Mouse (Mus musculus) adrenal gland, postnatal 25 days (tissue): ENCODE data around the gene Ccdc181. TPM values are rescaled to one million over a fixed set of nuclear protein-coding genes. Genes with fewer than 3 reads are reported as not detected.

Experiments
- DNase-seq: peaks from one replicate; pipeline ENCODE4 v3.0.0; 2021; ENCODE audit warnings: mixed read lengths
- total RNA-seq: library from RNA; stranded (reverse); gene quantifications from 2 replicates; pipeline ENCODE4 v1.2.3, GENCODE M21; 2021

The Ccdc181 gene
- total RNA-seq, 1 experiment from 2014 or later, result 14.2 TPM

DNA sequence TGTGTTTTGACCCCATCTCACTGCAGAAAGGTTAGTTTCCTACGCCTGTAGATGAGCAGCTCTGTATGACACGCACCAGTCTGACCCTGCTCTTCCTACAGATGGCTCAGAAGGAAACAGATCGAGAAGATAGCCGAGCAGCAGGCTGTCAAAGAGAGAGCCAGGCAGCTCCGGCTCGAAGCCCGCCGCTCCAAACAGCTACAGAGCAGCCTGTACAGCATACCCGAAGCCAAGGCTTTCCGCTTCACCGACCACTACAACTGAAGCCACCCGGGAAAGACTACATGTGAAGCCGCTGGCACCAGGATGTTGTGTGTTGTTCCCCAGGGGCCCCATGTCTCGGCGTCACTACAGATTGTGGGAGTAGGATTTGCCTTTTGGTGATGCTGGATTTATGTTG lies 12.0 kb downstream of the Ccdc181 start:
- no peak for DNase-seq

DNA sequence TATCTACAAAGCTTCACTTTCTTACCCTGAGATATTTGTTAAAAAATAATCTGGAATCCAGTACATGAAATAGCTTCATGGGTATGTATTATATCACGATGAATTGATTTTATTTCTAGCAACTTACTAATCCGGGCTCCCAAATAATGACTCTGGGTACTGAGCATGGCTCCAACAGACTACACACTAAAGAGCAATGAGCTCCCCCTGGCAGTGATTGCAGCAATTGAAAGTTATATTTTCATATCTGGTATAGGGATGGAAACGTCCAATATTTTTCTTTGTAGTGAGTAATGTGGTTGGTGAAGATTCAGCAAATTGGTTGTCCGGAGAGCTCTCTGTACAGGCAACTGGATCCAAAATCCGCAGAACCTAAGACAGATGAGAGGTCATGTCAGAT lies 16.7 kb downstream of the Ccdc181 start:
- DNase-seq, result no peak

DNA sequence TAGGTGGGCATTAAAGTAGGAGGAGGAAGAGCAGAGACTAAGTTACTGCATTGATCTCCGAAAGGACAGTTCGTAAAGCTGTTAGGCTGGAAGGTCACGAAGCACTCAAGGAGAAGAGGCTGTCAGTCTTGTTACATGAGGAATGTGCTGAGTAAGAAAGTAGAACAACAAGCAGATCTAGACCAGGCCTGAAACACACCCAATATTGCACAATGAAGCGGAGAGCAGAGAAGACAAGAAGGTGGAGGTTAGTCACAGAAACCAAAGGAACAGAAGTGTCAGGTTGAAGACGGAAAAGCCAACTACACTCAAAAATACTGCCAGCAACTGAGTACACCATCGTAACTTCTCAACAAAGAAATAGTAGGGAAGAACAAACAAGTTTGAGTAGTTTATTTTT lies 18.7 kb downstream of the Ccdc181 start:
- DNase-seq, result no peak

DNA sequence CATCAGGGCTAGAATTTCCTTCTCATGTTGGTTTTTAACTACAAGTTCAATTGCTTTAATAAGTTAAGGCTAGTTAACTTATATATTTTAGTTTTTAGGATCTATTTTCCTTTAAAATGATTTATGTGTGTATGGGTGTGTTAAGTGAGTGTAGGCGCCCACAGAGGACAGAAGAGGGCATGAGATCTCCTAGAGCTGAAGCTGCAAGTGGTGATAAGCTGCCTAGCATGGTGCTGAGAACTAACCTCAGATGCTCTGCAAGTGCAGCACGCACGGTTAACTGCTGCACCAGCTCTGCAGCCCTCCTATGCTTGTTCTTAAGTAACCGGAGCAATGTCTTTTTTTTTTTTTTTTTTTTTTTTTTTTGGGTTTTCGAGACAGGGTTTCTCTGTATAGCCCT lies 21.1 kb downstream of the Ccdc181 start:
- DNase-seq, result no peak

DNA sequence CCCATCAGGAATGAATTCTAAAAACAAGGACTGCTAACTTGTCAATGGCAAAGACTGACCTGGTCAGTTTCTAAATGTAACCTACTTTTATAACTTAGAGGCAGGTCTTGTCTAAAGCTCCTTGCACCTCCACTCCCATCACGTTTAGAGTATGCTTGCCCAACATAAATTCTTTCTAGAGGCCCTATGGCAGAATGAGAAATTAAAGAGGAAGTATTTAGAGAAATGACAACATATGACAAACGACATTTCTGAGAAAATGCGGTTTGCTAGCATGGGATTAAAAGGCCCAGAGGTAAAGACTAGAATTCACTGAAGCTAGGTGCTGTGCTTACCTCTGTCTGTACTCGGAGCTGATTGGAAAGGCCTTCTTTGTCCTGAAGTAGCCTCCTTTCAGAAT lies 26.6 kb downstream of the Ccdc181 start:
- DNase-seq, result no peak

DNA sequence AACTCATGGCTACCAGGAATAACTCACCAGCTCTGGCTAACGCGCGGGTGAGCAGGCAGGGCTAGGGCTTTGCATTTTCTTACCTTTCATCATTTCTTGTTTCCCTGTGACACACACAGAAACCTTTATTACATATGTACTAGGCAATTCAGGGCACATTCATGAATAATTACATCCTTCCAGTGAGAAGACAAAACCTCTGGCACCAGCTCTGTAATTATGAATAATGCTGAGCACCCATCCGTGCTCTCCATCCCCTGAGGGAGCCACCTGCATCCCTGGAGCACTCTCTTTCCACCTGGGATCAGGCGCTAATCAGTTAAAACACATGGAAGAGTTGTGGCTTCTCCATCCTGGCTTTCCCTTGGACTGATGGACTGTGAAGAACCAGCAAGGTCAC lies 28.4 kb downstream of the Ccdc181 start, which contains the start of gene Nme7:
Gene Nme7, plus strand, starts transcription at position 301 of the 400 bp plus-strand sequence.
- no peak for DNase-seq

DNA sequence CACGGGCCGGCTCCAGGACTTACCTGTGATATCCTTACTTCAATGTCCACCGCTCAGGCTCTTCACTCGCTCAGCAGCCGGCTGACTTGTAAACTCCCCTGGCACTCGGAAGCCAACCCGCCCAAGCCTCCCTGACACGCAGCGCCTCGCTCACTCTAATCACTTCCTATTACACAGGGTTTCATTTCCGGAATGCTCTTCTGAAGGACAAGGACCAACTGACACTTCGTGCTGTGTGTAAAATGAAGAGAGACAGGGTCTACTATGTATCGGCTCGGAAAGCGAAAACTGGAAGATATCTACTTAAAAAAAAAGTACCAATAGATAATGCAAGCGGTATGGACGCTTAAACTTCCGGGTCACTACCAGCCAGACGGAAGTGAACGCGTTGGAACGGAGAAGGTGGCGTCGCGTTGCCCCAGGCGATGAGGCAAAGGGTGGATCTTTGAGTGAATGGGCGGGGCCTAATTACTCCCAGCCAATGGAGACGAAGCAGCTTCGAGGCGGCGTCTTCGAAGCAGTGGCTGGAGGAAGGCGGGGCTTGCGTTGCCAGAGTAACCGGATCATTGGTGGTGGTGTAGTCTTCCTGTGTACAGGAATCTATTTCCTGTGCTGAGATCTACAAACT lies 31.9 kb downstream of the Ccdc181 start, which contains the start of gene Blzf1:
Gene Blzf1, minus strand, starts transcription at position 366 of the 628 bp plus-strand sequence.
- peak; percentile 97 for DNase-seq

DNA sequence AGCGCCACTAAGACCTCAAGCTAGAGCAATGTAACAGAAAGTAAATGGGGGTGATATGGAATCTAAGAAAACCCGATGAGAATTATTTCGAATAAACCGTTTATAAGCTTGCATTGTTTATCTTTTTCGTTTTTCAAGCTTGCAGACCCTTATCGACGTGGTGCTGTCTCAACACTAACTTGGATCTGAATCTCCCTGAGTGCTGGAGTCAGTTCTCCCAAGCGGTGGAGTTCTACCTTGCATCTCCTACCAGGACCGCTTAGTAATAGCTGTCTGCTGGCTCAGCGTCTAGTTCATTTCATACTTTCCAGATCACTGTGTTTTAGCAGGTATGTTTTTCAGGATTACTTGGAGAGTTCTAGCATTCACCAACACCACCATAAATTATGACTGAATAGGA lies 32.5 kb downstream of the Ccdc181 start:
- DNase-seq, result no peak

DNA sequence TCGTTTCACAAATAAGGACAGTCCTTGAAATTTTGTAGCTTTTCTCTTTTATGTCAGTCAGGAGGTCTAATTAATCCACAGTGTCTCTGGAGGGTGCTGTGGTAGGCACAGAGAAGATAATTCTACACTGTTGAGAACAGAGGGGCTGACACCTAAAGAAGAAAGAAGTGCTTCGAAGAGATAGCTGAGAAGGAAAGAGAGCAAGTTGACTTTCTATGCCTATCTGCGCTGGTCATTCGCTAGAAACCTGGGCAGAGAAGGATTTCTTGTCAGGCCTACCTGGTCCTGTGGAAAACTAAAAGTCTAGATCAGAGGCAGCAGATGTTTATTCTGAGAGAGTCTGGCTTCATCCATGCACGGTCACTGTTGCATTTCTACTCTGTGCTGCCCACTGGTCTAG lies 38.7 kb downstream of the Ccdc181 start:
- DNase-seq, result no peak

DNA sequence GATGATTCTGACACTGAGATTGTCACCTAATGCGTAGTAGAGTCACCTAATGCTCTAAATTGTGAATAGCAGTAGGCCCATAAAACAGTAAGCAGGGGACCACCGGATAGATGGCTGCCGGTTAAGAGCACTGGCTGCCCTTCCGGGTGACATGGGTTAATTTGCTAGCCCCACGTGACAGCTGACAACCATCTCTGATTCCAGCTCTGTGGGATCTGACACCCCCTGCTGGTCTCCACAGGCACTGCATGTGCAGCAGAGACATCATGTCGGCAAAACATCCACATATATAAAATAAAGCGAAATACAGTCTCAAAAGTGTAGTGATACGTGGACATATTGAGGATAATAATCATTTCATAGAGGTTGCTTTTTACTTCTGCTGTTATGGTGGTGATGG lies 39.9 kb downstream of the Ccdc181 start:
- DNase-seq, result peak; percentile 9

DNA sequence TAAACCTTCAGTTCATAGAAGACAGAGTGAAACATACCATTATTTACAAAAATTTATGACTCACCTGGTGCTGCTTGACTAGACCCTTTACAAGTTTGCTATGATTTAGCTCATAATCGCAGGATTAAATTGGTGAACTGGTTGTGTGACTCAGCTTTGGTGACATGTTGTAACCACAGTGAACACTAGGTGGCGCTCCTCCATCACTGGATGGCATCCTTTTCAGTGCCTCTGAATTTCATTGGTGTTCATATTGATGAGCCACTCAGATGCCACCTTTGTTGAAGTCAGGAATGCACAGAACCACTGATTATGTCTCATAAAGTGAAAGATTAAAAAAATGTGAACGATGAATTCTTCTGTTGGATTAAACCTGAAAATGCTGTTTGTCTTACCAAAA lies 41.3 kb downstream of the Ccdc181 start:
- peak; percentile 73 for DNase-seq

DNA sequence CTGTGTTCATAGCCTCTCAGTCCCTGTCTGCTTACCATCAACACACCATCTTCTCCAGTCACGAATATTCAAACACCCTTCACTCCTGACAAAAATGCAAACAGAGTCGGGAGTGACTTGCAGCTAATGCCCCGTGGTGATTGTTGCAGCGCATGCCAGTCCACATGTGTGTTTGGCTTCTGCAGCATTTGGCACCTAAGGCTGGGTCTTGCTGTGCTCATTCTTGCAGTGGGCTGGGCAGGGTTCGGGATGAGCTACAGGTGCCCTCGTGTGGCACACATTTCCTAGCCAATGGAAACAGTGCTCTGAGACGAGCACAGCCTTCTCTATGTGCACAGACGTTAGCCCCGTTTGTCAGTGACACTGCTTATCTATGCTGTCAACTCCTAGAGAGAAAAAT lies 41.9 kb downstream of the Ccdc181 start:
- DNase-seq, result no peak

DNA sequence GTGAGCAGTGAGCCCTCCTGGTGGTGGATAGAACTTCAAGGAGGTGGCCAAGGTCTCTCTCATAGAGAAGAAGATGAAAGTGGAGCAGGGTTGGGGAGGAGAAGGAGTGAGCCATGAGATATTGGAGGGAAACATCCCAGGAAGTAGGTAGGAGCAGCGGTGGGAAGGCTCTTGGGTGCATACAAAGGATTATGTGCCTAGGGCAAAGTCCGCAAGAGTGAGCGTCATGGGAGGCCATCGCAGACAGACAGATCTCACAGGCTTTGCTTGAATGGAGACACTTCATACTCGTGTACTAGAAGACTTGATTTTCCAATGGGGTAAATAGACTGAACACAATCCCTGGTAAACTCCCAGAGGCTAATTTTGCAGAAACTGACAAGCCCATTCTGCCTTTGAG lies 43.1 kb downstream of the Ccdc181 start:
- no peak for DNase-seq

DNA sequence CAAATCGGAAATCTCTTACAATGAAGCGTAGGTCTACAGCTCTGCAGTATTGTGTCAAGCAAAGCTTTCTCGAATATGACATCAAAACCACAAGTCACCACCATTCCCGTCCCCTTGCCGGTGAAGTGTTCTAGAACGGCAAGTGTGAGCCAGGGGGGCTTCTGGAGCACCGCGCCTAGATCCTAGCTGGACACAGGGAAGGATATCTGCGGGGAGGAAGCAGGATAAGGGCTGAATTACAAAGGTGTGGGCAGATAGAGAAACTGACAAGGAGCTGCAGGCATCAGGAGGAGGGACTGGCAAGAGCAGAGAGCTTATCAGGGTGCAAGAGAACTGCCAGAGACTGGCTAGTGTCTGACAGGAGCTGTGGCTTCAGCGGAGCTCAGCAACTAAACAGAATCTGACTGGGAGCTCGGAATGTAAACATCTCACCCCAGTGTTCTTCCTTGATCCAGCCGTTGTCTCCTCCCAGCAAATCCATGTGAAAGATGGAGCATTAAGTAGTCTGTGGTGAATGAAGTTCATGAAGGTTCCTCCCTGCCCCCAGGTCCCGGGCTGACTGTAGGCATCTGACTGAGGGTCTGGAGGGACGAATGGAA lies 44.3 kb downstream of the Ccdc181 start:
- DNase-seq, result no peak

DNA sequence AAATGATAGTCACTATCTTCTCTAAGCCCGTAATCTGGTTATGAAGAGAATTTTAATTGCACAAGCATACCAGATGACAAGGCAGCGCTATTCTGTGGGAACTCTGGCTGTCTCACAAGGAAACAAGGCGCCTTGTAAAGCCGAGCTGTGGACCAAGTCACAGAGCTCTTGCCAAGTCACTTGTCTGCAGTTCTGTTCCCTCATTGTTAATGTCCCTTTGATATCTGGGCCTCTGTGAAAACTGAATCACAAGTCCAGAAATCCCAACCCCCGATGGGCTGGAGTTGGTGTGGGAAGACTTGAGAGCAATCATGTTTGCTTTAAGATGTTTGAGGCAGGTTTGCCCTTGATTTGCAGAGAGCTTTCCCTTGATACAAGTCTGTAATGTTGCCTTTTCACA lies 45.3 kb downstream of the Ccdc181 start:
- DNase-seq, result no peak

DNA sequence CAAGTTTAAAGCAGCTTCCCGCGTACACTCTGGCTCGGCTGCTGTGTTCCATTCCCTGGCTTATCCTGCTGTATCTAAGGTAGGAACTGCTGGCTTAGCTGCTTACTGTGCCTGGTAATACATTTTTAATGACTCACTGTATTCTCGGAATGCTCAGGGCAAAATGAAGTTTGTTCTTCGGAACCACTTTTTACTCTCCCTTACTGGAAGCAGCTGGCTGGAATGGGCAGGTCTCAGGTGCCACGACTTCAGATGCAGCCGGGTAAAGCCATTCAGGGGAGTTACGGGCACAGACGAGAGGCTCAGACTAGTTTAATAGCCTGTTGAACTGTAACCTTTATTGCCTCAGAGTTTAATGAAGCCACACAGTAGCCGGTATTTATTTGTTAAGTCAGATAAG lies 46.0 kb downstream of the Ccdc181 start:
- DNase-seq, result no peak

DNA sequence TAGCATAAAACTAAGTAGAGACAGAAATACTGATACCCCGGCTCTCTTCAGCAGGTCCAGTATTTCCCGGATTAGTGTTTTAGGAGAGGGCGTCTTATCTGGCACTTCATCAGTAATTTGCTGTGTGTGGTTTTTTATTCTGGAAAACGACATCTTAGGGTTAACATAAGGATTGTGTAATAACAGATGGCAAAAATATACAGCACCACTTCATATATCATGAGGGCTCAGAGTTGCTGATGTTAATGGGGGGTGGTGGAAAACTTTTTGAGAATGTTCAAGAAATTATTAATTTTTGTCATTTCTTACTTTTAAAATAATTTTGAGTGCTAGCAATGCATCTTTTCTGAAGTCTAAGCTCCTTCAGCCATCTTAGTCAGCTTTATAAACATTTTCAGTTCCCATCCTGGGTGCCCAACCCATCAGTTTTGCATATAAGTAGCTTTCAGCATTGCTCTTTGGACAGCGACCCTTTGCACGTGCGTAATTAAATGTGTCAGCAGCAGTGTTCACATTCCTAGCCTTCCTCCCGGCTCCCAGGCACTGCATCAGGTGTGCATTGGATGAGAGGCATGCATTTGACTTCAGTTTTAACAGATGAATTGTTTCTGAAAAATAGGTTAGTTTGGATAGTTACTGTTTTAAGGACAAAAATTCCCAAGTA lies 47.7 kb downstream of the Ccdc181 start:
- DNase-seq, result no peak

DNA sequence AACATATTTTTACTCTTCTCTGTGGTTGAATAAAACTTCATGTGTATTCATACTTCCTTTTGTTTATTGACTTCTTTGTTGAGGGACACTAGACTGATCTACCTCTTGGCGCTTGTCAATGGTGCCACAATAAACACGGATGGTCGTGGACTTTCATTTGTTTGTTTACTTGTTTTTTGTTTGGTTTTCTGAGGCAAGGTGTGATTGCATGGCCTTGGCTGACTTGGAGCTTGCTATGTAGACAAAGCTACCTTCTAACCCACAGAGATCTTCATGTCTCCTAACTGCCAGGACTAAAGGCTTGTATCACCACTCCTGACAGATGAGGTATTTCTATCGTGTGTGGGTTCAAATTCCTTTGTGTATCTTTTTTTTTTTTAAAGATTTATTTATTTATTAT lies 48.8 kb downstream of the Ccdc181 start:
- no peak for DNase-seq

DNA sequence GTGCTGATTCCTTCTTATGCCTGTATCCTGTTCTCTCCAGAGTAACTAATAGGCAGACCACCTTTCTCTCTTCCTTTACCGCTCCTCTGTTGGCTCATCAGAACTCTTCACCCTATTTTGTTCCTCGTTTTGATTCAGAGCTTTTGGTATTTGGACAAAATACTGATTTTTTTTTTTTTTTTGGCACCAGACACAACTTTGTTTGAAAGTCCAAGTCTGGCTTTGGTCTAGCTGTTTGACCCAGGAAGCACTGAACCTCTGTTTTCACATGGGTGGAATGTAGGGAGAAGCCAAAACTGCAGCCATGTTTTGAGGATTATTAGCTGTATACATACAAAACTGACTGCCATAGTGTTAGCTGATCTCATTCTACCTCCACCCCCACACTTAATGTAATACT lies 49.5 kb downstream of the Ccdc181 start:
- no peak for DNase-seq

DNA sequence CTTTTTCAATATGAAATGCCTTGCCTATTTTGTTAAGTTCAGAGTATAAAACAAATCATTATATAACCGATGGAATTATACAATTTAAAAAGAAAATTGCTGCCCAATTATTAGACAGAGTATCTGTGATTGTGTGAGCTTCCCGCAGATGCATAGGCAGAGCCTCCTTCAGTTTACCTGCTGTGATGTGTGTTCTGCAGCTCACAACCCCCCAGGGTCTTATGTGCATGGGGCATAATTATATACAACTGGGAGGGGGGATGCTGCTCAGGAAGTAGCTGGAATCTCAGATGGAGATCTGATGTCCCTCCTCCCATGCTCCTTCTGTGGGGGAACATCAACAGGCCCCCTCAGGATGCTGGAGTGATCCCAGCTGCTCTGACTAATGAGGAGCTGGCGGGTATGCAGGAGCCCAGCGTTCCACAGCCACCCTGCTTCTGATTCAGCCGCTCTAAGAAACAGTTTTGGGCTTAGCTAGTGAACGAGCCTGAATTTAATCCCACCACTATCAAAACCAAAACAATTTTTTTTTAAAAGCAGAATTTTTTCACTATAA lies 51.3 kb downstream of the Ccdc181 start:
- no peak for DNase-seq

DNA sequence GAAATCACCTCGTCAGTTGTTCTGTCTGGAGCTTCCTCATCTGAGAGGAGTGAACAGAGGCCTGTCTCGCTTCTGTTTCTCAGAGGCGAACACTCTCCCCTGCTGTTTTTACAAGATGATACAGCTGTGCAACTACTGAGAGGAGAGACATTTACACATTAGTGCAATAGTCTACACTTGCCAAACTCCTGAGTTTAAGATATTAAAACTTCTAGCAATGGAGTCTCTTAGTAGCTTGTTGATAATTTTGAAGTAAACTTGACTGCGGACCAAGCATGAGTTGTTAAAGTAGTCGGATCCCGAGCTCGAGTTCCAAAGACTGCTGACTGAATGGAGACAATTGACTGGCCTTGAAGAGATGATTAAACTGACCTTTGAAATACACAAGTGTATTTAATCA lies 52.4 kb downstream of the Ccdc181 start:
- DNase-seq, result no peak

DNA sequence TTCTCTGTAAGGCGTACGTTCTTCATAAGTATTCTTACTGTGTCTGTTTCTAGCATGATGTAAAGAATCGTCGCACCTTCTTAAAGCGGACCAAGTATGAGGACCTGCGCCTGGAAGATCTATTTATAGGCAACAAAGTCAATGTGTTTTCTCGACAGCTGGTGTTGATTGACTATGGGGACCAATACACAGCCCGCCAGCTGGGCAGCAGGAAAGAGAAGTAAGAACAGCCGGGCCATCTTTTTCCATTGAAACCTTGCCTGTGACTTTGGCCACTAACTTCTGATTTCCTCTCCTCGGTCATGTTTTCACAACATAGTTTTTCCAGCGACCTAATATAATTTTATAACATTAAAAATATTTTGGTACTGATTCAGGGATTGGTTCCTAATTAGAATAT lies 57.2 kb downstream of the Ccdc181 start:
- no peak for DNase-seq

DNA sequence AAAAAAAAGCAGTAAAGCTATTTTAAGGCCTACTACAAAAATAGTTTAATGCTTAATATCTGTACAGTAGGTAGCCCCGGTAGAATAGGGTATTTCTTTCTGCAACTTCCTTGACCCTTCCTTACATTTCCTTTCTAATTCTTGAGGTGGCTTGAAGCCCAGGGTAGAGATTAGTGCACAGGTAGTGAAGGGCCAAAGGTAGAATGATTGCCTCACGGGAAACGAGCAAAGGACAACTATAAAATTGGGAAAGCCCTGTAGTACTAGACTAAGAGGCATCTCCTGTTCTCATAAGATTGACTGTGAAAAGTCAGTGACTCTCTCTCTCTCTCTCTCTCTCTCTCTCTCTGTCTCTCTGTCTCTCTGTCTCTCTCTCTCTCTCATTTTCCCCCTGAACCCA lies 60.0 kb downstream of the Ccdc181 start:
- no peak for DNase-seq

DNA sequence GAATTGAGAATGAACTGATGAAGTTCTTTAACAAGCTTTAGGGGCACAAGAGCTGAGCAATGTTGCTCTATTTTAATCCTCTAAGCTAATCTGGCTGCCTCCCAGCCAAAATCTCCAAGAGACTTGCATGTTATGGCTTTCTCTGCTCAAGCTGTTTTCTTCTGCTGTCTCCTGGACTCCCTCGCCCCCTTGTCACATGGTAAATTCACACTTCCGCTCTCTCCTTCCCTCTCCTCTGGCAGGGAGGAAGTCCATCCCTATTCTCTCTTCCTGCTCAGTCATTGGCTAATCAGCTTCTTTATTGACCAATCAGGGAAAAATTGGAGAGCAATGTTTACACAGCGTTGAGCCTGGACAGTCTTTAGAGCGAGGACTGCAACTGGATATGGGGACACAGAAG lies 60.5 kb downstream of the Ccdc181 start:
- no peak for DNase-seq
